Mouse (Mus musculus) left cerebral cortex, postnatal 36 days (tissue): Measurements from ENCODE around the gene Mxd4. TPM values are rescaled to one million over a fixed set of nuclear protein-coding genes. Genes with fewer than 3 reads are reported as not detected.

Source experiments
- DNase-seq, 2 experiments: peaks; one replicate each; pipeline ENCODE4 v3.0.0; 2021 to 2022; ENCODE audit warnings: low spot score in 2 of 2, mixed read lengths in 1 of 2
- intact Hi-C: fragments of 180-260 bp; cut with DNase I; formaldehyde crosslinking; loops from one replicate; pipeline ENCODE4 v1.15.1; 2025
- total RNA-seq, 2 experiments: library from RNA; stranded (reverse); gene quantifications; 2 replicates each; pipeline ENCODE4 v1.2.3; 2021

Gene Mxd4
- 10 to 100 TPM; 86.5 to 86.9 TPM for total RNA-seq

- intact Hi-C loops = loop anchor here (1.0 to 5.0 kb wide), 2 partner anchors 16 to 190 kb away; partner anchors contain the start of gene Nat8l
- peak; percentile 99 for DNase-seq
Measured at GRCm38 (mm10) chr5:34187601-34188316, at the start of gene Mxd4. Gene Mxd4, minus strand, starts transcription at chr5:34187720.

GRCm38 (mm10) chr5:34235898-34236420 lies 48.4 kb upstream of the Mxd4 start:
- no peak for DNase-seq
- intact Hi-C loops = no loop called here

- intact Hi-C loops = no loop called here
Measured at GRCm38 (mm10) chr5:34235056-34235455, 47.5 kb upstream of the Mxd4 start.

GRCm38 (mm10) chr5:34233221-34233515 lies 45.6 kb upstream of the Mxd4 start:
- no peak for DNase-seq
- intact Hi-C loops = no loop called here

More at GRCm38 (mm10) chr5:34235056-34235455, 47.5 kb upstream of the Mxd4 start:
- no peak for DNase-seq

GRCm38 (mm10) chr5:34232481-34233220 lies 45.1 kb upstream of the Mxd4 start:
- no peak for DNase-seq
- intact Hi-C loops = no loop called here

GRCm38 (mm10) chr5:34231901-34232300 lies 44.4 kb upstream of the Mxd4 start:
- DNase-seq = no peak
- intact Hi-C loops = no loop called here

GRCm38 (mm10) chr5:34230599-34231485 lies 43.3 kb upstream of the Mxd4 start:
- intact Hi-C loops = no loop called here
- DNase-seq = no peak

GRCm38 (mm10) chr5:34229503-34229902 lies 42.0 kb upstream of the Mxd4 start:
- DNase-seq = no peak
- intact Hi-C loops = no loop called here

- DNase-seq = no peak
- intact Hi-C loops = no loop called here
Measured at GRCm38 (mm10) chr5:34225516-34225915, 38.0 kb upstream of the Mxd4 start.

- DNase-seq = no peak
- intact Hi-C loops = no loop called here
Measured at GRCm38 (mm10) chr5:34224515-34224914, 37.0 kb upstream of the Mxd4 start.

- intact Hi-C loops = no loop called here
Measured at GRCm38 (mm10) chr5:34220001-34220400, 32.5 kb upstream of the Mxd4 start.

GRCm38 (mm10) chr5:34218672-34219071 lies 31.2 kb upstream of the Mxd4 start:
- no peak for DNase-seq
- intact Hi-C loops = no loop called here

More at GRCm38 (mm10) chr5:34220001-34220400, 32.5 kb upstream of the Mxd4 start:
- DNase-seq = no peak

- intact Hi-C loops = no loop called here
- no peak for DNase-seq
Measured at GRCm38 (mm10) chr5:34217756-34218155, 30.2 kb upstream of the Mxd4 start.

GRCm38 (mm10) chr5:34216025-34216424 lies 28.5 kb upstream of the Mxd4 start:
- intact Hi-C loops = no loop called here
- DNase-seq = no peak

GRCm38 (mm10) chr5:34213659-34214058 lies 26.1 kb upstream of the Mxd4 start:
- no peak for DNase-seq
- intact Hi-C loops = loop anchor here (5.0 kb wide), 1 partner anchor 124 kb away; the partner anchor contains the start of gene Rnf4

GRCm38 (mm10) chr5:34210279-34210678 lies 22.8 kb upstream of the Mxd4 start:
- DNase-seq = peak; percentile 71 to 75
- intact Hi-C loops = loop anchor here (5.0 kb wide), 1 partner anchor 127 kb away; the partner anchor contains the start of gene Rnf4

- intact Hi-C loops = loop anchor here (5.0 kb wide), 1 partner anchor 80 kb away; the partner anchor contains the start of genes Cfap99 and Zfyve28
- no peak for DNase-seq
Measured at GRCm38 (mm10) chr5:34207503-34207902, 20.0 kb upstream of the Mxd4 start.

- intact Hi-C loops = loop anchor here (5.0 kb wide), 1 partner anchor 82 kb away; the partner anchor contains the start of genes Cfap99 and Zfyve28
- DNase-seq = no peak
Measured at GRCm38 (mm10) chr5:34205788-34206187, 18.3 kb upstream of the Mxd4 start.

- no peak for DNase-seq
- intact Hi-C loops = loop anchor here (5.0 kb wide), 1 partner anchor 82 kb away; the partner anchor contains the start of genes Cfap99 and Zfyve28
Measured at GRCm38 (mm10) chr5:34204911-34205310, 17.4 kb upstream of the Mxd4 start.
